Mouse (Mus musculus): Measurements from ENCODE around the gene Sun1.

GRCm38 (mm10) chr5:139267661-139268060 lies 67.2 kb downstream of the Sun1 start:
- TF ChIP-seq CTCF (IDR thresholded peaks at IDR 0.05; ENCODE audit: low read depth) (no peak), EP300 (IDR thresholded peaks at IDR 0.05; ENCODE audit: low read depth) (no peak)
